Mouse (Mus musculus): ENCODE results near the gene Tsc2. TPM values are rescaled to one million over a fixed set of nuclear protein-coding genes. Genes with fewer than 3 reads are reported as not detected.
"Not testable (repeated sequence)": the region's sequence is repeated elsewhere in the genome, so short reads cannot be mapped to it uniquely, and the experiment has no call there.

Gene Tsc2
- total RNA-seq (2021): 100 to 1,000 TPM; 150 to 186 TPM

- DNase-seq (ENCODE audit: extremely low spot score in 1 of 2, low spot score in 1 of 2): peak; percentile 70 to 72
These were observed at the start of gene Tsc2, which contains the start of gene Nthl1 for GRCm38 (mm10) chr17:24632167-24632812. Gene Tsc2 (minus strand): TSS chr17:24632630. Gene Nthl1 (plus strand): TSS chr17:24632680.

- no peak for DNase-seq (ENCODE audit: extremely low spot score in 1 of 2, low spot score in 1 of 2)
These were observed 45.2 kb upstream of the Tsc2 start for GRCm38 (mm10) chr17:24677500-24678080.

GRCm38 (mm10) chr17:24676877-24677276 is 44.4 kb upstream of the Tsc2 start:
- DNase-seq (ENCODE audit: extremely low spot score in 1 of 2, low spot score in 1 of 2): no peak

- DNase-seq (ENCODE audit: extremely low spot score in 1 of 2, low spot score in 1 of 2): peak in 1 of 2 experiments; percentile 66
These were observed 43.8 kb upstream of the Tsc2 start for GRCm38 (mm10) chr17:24676187-24676586.

GRCm38 (mm10) chr17:24674277-24674676 is 41.8 kb upstream of the Tsc2 start:
- DNase-seq (ENCODE audit: extremely low spot score in 1 of 2, low spot score in 1 of 2): no peak

GRCm38 (mm10) chr17:24672141-24672540 is 39.7 kb upstream of the Tsc2 start:
- DNase-seq (ENCODE audit: extremely low spot score in 1 of 2, low spot score in 1 of 2): no peak

GRCm38 (mm10) chr17:24671346-24671745 is 38.9 kb upstream of the Tsc2 start:
- DNase-seq (ENCODE audit: extremely low spot score in 1 of 2, low spot score in 1 of 2): no peak

- DNase-seq (ENCODE audit: extremely low spot score in 1 of 2, low spot score in 1 of 2): no peak
These were observed 37.9 kb upstream of the Tsc2 start for GRCm38 (mm10) chr17:24670246-24670844.

- peak; percentile 87 to 88 for DNase-seq (ENCODE audit: extremely low spot score in 1 of 2, low spot score in 1 of 2)
These were observed 37.3 kb upstream of the Tsc2 start, which contains the start of gene Zfp598 for GRCm38 (mm10) chr17:24669545-24670245. Gene Zfp598 (plus strand): TSS chr17:24669687.

GRCm38 (mm10) chr17:24669214-24669544 is 36.7 kb upstream of the Tsc2 start:
- not testable (repeated sequence) for DNase-seq (ENCODE audit: extremely low spot score in 1 of 2, low spot score in 1 of 2)

- DNase-seq (ENCODE audit: extremely low spot score in 1 of 2, low spot score in 1 of 2): peak in 1 of 2 experiments; percentile 51
These were observed 35.0 kb upstream of the Tsc2 start for GRCm38 (mm10) chr17:24667416-24667815.

- DNase-seq (ENCODE audit: extremely low spot score in 1 of 2, low spot score in 1 of 2): not testable (repeated sequence)
These were observed 34.6 kb upstream of the Tsc2 start for GRCm38 (mm10) chr17:24667011-24667410.

- no peak for DNase-seq (ENCODE audit: extremely low spot score in 1 of 2, low spot score in 1 of 2)
These were observed 25.8 kb upstream of the Tsc2 start, which contains the start of gene Npw for GRCm38 (mm10) chr17:24658017-24658758. Gene Npw (minus strand): TSS chr17:24658457.

GRCm38 (mm10) chr17:24654969-24655368 is 22.5 kb upstream of the Tsc2 start:
- no peak for DNase-seq (ENCODE audit: extremely low spot score in 1 of 2, low spot score in 1 of 2)

GRCm38 (mm10) chr17:24653967-24654710 is 21.7 kb upstream of the Tsc2 start:
- DNase-seq (ENCODE audit: extremely low spot score in 1 of 2, low spot score in 1 of 2): peak; percentile 42 to 72

GRCm38 (mm10) chr17:24651835-24652234 is 19.4 kb upstream of the Tsc2 start:
- DNase-seq (ENCODE audit: extremely low spot score in 1 of 2, low spot score in 1 of 2): no peak

- DNase-seq (ENCODE audit: extremely low spot score in 1 of 2, low spot score in 1 of 2): no peak
These were observed 18.3 kb upstream of the Tsc2 start for GRCm38 (mm10) chr17:24650766-24651165.

GRCm38 (mm10) chr17:24650070-24650616 is 17.7 kb upstream of the Tsc2 start, which contains the start of gene Slc9a3r2:
Gene Slc9a3r2 (minus strand): TSS chr17:24650327.
- peak; percentile 21 to 26 for DNase-seq (ENCODE audit: extremely low spot score in 1 of 2, low spot score in 1 of 2)

GRCm38 (mm10) chr17:24649581-24650069 is 17.2 kb upstream of the Tsc2 start:
- no peak for DNase-seq (ENCODE audit: extremely low spot score in 1 of 2, low spot score in 1 of 2)
